In genomic region chr7:98329651-98330374, GRCm38 (mm10) we compare ENCODE assay signal across 9 mouse cellular contexts. TPM values are rescaled to one million over a fixed set of nuclear protein-coding genes. Genes with fewer than 3 reads are reported as not detected.
DNase-seq lines count a peak whose midpoint lies in the region; ATAC-seq and TF ChIP-seq lines count a peak whose summit lies in the region.
"Had no signal": no experiment of that assay in that cellular context is flagged by ENCODE, and none has a peak within 500 bp of the region (broad histone marks: within the 10 kb centered on the region; RNA-seq: fewer than 3 reads in every experiment).

No protein-coding gene starts in this region.

- no peak for TF ChIP-seq CTCF in liver, postnatal 0 days (IDR thresholded peaks at IDR 0.05; ENCODE audit: low read depth)
- TF ChIP-seq CTCF in stomach, postnatal 0 days (IDR thresholded peaks at IDR 0.05; ENCODE audit: low read depth), result no peak

- no peak for DNase-seq in heart, adult 9 months (ENCODE audit: low spot score in 2 of 2)
- DNase-seq in spleen, postnatal 10 days (ENCODE audit: low spot score in 2 of 2), result peak; percentile 25 to 55
- DNase-seq in spleen, postnatal 14 days (ENCODE audit: low spot score in 2 of 2), result no peak
- no peak for DNase-seq in liver, postnatal 0 days
- no peak for DNase-seq in stomach, postnatal 0 days (ENCODE audit: low spot score)
- no peak for DNase-seq in gastrocnemius, adult 18-20 months (ENCODE audit: low spot score)
- DNase-seq: retina, postnatal 1 day had no signal

- peak overlapping the region; percentile 69 for H3K27ac ChIP-seq in heart, embryonic 11.5 days (ENCODE audit: low read depth, low read length)
- peak overlapping the region; percentile 35 for H3K27ac ChIP-seq in liver, postnatal 0 days (ENCODE audit: low read depth)
- peak overlapping the region; percentile 40; the same call in 1 of the 2 replicates for H3K27ac ChIP-seq in stomach, postnatal 0 days (replicated peaks)

- H3K27me3 ChIP-seq in heart, embryonic 11.5 days (ENCODE audit: control insufficient read depth, insufficient read depth, low read length), result no peaks in the 10 kb centered on the region
- no peaks in the 10 kb centered on the region for H3K27me3 ChIP-seq in liver, postnatal 0 days (ENCODE audit: insufficient read depth, low read length)
- no peaks in the 10 kb centered on the region for H3K27me3 ChIP-seq in stomach, postnatal 0 days (ENCODE audit: control insufficient read depth, insufficient read depth, low read length)

- TF ChIP-seq EP300 in liver, postnatal 0 days (IDR thresholded peaks at IDR 0.05; ENCODE audit: low read depth), result peak; percentile 86
- no peak for TF ChIP-seq EP300 in stomach, postnatal 0 days (optimal IDR thresholded peaks at IDR 0.05)

- H3K4me1 ChIP-seq in heart, embryonic 11.5 days (ENCODE audit: control insufficient read depth, insufficient read depth, low read length), result peaks cover 23% of the 10 kb centered on the region
- peaks cover 32% of the 10 kb centered on the region for H3K4me1 ChIP-seq in liver, postnatal 0 days (ENCODE audit: insufficient read depth)
- peaks cover 5% of the 10 kb centered on the region; the same call in 1 of the 2 replicates for H3K4me1 ChIP-seq in stomach, postnatal 0 days (replicated peaks; ENCODE audit: control insufficient read depth, insufficient read depth)

- H3K4me2 ChIP-seq in heart, embryonic 11.5 days, result no peak overlapping the region
- H3K4me2 ChIP-seq in liver, postnatal 0 days (ENCODE audit: low read depth, low read length), result peak overlapping the region; percentile 27; the same call in 1 of the 2 replicates
- no peak overlapping the region for H3K4me2 ChIP-seq in stomach, postnatal 0 days (replicated peaks; ENCODE audit: low read depth)

- 71% methylated on average over 7 of the region's 7 CpGs for WGBS in heart, embryonic 11.5 days (ENCODE audit: insufficient replicate concordance)
- 58% methylated on average over 7 of the region's 7 CpGs for WGBS in liver, postnatal 0 days (ENCODE audit: insufficient replicate concordance)
- 47% methylated on average over 7 of the region's 7 CpGs for WGBS in stomach, postnatal 0 days

- H3K4me3 ChIP-seq in heart, embryonic 11.5 days (ENCODE audit: low read depth, low read length), result no peak overlapping the region
- no peak overlapping the region for H3K4me3 ChIP-seq in liver, postnatal 0 days (ENCODE audit: low read depth, low read length)
- no peak overlapping the region for H3K4me3 ChIP-seq in stomach, postnatal 0 days (ENCODE audit: low read depth, low read length)

- H3K36me3 ChIP-seq in heart, embryonic 11.5 days (ENCODE audit: control insufficient read depth, insufficient read depth, low read length), result no peaks in the 10 kb centered on the region
- no peaks in the 10 kb centered on the region for H3K36me3 ChIP-seq in liver, postnatal 0 days (replicated peaks; ENCODE audit: insufficient read depth, low read length)
- H3K36me3 ChIP-seq in stomach, postnatal 0 days (ENCODE audit: control insufficient read depth, insufficient read depth, low read length), result no peaks in the 10 kb centered on the region

- no peaks in the 10 kb centered on the region for H3K9me3 ChIP-seq in heart, embryonic 11.5 days (replicated peaks; ENCODE audit: control insufficient read depth, low read length)
- H3K9me3 ChIP-seq in liver, postnatal 0 days (ENCODE audit: low read length), result no peaks in the 10 kb centered on the region
- H3K9me3 ChIP-seq in stomach, postnatal 0 days (ENCODE audit: control insufficient read depth, low read length), result no peaks in the 10 kb centered on the region

- peak; percentile 89 for ATAC-seq in heart, embryonic 11.5 days (replicated peaks; ENCODE audit: insufficient number of reproducible peaks, low FRiP score, low TSS enrichment)
- ATAC-seq in liver, postnatal 0 days, result peak; percentile 100
- ATAC-seq in stomach, postnatal 0 days (ENCODE audit: low FRiP score, low TSS enrichment), result peak; percentile 74
- ATAC-seq in cerebellum, adult (ENCODE audit: insufficient number of reproducible peaks, low FRiP score, low TSS enrichment), result no peak

- H3K9ac ChIP-seq in heart, embryonic 11.5 days (ENCODE audit: low read depth, low read length), result peak overlapping the region; percentile 22; the same call in 1 of the 2 replicates
- 0 out of 2 replicates have a peak overlapping the region, but pooled peaks have one; percentile 0 for H3K9ac ChIP-seq in liver, postnatal 0 days (replicated peaks)
- no peak overlapping the region for H3K9ac ChIP-seq in stomach, postnatal 0 days (ENCODE audit: low read length)

RNA-seq across cellular contexts. Expression of gene Acer3, which starts 8.8 kb away (rescaled TPM):
- polyA plus RNA-seq in heart, embryonic 11.5 days (2014; fragmentation: Nextera tagmentation; extraction: Ambion mirVana), result 23.8 and 26.0 TPM in 2 replicates
- polyA plus RNA-seq in liver, postnatal 0 days (2015; fragmentation: Nextera tagmentation; extraction: Ambion mirVana), result 18.7 and 19.4 TPM in 2 replicates
- polyA plus RNA-seq in stomach, postnatal 0 days (2015; fragmentation: Nextera tagmentation; extraction: Ambion mirVana), result 37.7 and 39.3 TPM in 2 replicates
- 1 to 10 TPM; 3.6 to 4.1 TPM for total RNA-seq in gastrocnemius, adult 18-20 months (2021)

RNA-seq across cellular contexts. Expression of gene Tsku, which starts 31.3 kb away (rescaled TPM):
- polyA plus RNA-seq in heart, embryonic 11.5 days (2014; fragmentation: Nextera tagmentation; extraction: Ambion mirVana), result 6.4 and 6.8 TPM in 2 replicates
- 8.3 and 18.9 TPM in 2 replicates for polyA plus RNA-seq in liver, postnatal 0 days (2015; fragmentation: Nextera tagmentation; extraction: Ambion mirVana)
- 29.9 and 34.0 TPM in 2 replicates for polyA plus RNA-seq in stomach, postnatal 0 days (2015; fragmentation: Nextera tagmentation; extraction: Ambion mirVana)
- 1 to 10 TPM; 1.1 to 1.7 TPM for total RNA-seq in gastrocnemius, adult 18-20 months (2021)

Comparison
In these comparisons a context has a peak if more than half of its experiments do, and no peak if none do; other contexts are left out.
1. DNase-seq: peak in spleen, postnatal 10 days (2 of 2); none in heart, adult 9 months (0 of 2), spleen, postnatal 14 days (0 of 2), liver, postnatal 0 days (single experiment), stomach, postnatal 0 days (single experiment) and gastrocnemius, adult 18-20 months (single experiment).
2. Peak in every context shown above with its lines, with median percentiles within 50 percentile points of each other: H3K27ac ChIP-seq.